Mouse (Mus musculus) bone marrow macrophage, adult 2 months (primary cell): ENCODE measurements around the gene Zfp101.

Source experiments
- CTCF ChIP-seq: IDR thresholded peaks from 2 replicates; pipeline ENCODE4 v1.5.1; 2012; ENCODE audit warnings: low read depth, mild to moderate bottlenecking, low read length, moderate library complexity
- POLR2A ChIP-seq: IDR thresholded peaks from 2 replicates; pipeline ENCODE4 v1.6.1; 2012; ENCODE audit warnings: mild to moderate bottlenecking, low read depth, low read length, borderline replicate concordance

DNA sequence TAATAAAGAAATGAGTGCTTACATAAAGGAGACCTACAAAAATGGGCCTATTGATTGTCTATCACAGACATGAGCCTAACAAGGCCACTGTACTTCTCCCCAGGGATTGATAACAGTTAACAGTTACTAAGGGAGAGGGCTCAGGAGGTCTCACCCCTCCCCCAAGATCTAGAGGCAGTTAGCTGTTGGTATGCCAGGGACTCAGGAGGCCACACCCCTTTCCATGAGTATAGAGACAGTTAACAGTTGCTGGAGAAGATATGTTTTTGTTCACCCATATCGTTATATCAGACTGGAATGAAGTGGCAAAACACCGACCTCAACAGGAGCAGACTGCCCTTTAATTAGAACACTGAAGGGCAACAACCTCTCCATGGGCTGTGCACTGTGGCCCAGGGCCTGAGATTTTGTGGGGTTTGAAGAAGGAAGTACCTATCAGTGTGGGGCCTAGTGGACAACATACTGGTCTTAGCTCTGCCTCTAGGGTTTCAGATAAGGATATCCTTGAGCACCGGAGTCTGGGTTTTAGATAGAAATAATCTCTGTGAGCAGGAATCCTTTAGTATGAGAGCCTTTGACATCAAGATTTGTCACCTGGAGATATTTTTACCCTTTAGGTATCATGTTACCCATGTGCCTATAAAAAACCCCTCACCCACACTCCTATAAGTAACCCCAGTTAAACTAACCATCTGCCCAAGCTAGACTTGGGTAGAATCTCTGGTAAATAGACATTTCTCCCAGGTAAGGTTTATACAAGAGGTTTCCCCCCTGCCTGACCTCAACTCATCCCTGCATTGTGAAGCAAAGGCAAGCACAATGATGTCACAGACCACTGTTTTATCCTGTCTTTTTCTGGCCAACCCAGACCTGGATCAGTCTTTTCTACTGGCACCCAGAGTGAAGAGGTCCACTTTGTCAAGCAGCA is 37.8 kb upstream of the Zfp101 start, which contains the start of gene Actl9:
- no peak for TF ChIP-seq CTCF
- no peak for TF ChIP-seq POLR2A
